Mouse (Mus musculus) gastrocnemius, postnatal 4 days (tissue): Measurements from ENCODE around the gene D17Wsu92e. TPM values are rescaled to one million over a fixed set of nuclear protein-coding genes. Genes with fewer than 3 reads are reported as not detected.
"Not testable (repeated sequence)": the region's sequence is repeated elsewhere in the genome, so short reads cannot be mapped to it uniquely, and the experiment has no call there.

Experiments
- DNase-seq, 2 experiments: peaks; one replicate each; pipeline ENCODE4 v3.0.0; 2021 to 2022; ENCODE audit warnings: low spot score in 2 of 2, mixed read lengths in 2 of 2
- long read RNA-seq, 2 experiments: library from polyadenylated mRNA; stranded (forward); transcript quantifications; one replicate each; pipeline ENCODE4 v2.0.0; 2021
- total RNA-seq, 2 experiments: library from RNA; stranded (reverse); gene quantifications; 2 replicates each; pipeline ENCODE4 v1.2.3; 2021

The D17Wsu92e gene
- total RNA-seq, result 10 to 100 TPM; 69.7 to 74.0 TPM
- long read RNA-seq, experiment 1, transcript D17Wsu92e-203 (5 exons, 3,892 nt), result major isoform, 23 of 70 reads
- long read RNA-seq, experiment 1, transcript D17Wsu92e-202 (5 exons, 3,573 nt), result minor isoform, 11 of 70 reads
- long read RNA-seq, experiment 1, transcript D17Wsu92e-206 (4 exons, 1,348 nt), result minor isoform, 8 of 70 reads
- long read RNA-seq, experiment 1, partial matches to known transcripts, result 26 of 70 reads
- long read RNA-seq, experiment 1, other reads (novel, unspliced or antisense), result 1 of 70 reads
- long read RNA-seq, experiment 2, transcript D17Wsu92e-203 (5 exons, 3,892 nt), result major isoform, 36 of 93 reads
- long read RNA-seq, experiment 2, transcript D17Wsu92e-206 (4 exons, 1,348 nt), result minor isoform, 15 of 93 reads
- long read RNA-seq, experiment 2, transcript D17Wsu92e-202 (5 exons, 3,573 nt), result minor isoform, 17 of 93 reads
- long read RNA-seq, experiment 2, partial matches to known transcripts, result 21 of 93 reads
- long read RNA-seq, experiment 2, other reads (novel, unspliced or antisense), result 3 of 93 reads

GRCm38 (mm10) chr17:27820568-27821406 is at the start of gene D17Wsu92e:
Gene D17Wsu92e (minus strand): TSS chr17:27820648.
- peak; percentile 98 for DNase-seq

DNA sequence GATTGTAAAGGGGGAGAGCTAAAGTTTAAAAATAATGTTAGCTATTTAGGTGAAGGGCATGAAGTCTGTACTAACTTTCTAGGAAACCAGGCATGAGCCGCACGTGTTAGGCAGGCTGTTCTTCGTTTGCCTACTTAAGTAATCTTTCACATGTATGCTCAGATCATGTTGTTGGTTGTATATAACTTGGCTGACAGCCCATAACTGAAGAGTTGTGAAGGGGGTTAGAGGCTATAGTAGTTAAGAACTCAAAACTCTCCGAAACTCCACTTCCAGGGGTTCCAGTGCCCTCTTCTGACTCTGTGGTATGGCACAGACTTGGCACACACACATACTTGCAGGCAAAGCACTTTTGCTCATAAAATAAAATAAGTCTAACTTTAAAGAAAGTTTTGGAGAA is 46.3 kb upstream of the D17Wsu92e start:
- no peak for DNase-seq

DNA sequence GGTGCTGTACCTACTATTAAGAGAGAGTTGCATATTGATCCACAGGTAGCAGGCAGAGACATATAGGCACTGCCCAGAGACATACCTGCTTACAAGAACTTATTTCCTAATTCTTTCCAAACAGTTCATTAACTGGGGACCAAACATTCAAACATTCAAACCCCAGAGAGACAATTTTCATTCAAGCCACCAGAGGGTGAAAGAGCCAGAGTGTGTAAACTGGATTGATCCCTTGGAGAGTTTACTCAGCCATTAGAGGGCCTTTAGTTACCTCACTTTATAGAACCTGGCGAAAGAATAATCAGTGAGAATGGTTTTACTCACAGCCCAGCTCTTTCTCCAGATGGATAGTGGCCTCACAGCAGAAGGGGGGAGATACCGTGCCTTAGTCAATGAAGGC is 45.0 kb upstream of the D17Wsu92e start:
- no peak for DNase-seq

DNA sequence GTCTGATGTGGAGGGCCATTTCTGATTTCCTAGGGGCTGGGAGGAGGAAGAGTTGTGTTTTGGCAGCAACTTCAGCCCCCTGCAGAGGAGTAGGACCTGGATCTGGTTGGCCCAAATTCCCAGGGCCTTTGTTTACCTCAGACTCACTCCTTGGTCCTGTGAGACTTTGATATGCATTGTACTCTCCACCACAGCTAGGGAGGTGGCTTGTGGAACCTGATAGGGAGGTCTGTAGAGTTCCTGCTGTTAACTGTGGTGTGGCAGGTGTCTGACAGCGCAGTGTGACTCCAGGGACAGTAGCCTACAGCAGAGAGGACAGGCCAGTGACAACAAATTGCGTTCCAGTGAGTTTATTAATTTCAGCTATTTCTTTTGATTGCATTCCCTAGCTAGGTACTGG is 38.7 kb upstream of the D17Wsu92e start:
- DNase-seq, result no peak

DNA sequence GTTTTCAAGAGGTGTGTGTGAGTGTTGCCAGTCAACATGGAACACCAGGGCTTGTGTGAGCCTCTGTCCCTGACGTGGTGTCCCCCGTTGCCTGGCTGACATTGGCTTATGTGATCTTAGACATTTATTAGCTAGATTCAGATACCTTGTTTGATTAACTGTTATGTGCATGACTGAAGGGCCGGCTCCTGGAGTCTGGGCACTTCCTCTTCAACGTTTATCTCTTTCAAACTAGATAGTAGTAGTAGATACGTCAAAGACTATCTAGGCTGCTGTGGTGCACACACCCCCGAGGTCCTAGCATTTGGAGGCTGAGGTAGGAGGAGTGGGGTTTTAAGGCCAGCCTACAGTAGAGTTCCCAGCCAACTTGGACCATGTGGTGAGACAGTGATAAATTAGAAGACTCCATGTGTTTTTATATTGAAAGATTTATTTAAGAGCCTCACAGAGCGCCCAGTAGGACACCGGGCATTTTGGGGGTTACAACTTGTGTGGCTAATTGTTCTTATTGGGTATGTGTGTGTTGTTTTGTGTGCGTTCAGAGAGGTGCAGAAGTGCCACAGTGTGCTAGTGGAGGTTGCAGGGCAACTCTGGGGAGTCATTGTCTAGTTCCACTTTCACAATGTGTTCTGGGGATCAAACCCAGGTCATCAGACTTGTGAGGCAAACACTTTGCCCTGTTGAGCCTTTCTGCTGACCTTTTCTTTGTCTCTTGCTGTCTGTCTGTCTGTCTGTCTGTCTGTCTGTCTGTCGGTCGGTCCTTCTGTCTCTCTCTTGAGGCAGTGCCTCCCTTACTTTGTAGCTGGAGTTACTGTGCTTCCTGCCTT is 37.4 kb upstream of the D17Wsu92e start:
- no peak for DNase-seq

GRCm38 (mm10) chr17:27856798-27857648 is 36.6 kb upstream of the D17Wsu92e start:
- peak; percentile 36 to 62 for DNase-seq

GRCm38 (mm10) chr17:27856265-27856797 is 35.9 kb upstream of the D17Wsu92e start, which contains the start of gene Uhrf1bp1:
Gene Uhrf1bp1 (plus strand): TSS chr17:27856441.
- peak; percentile 74 to 86 for DNase-seq

DNA sequence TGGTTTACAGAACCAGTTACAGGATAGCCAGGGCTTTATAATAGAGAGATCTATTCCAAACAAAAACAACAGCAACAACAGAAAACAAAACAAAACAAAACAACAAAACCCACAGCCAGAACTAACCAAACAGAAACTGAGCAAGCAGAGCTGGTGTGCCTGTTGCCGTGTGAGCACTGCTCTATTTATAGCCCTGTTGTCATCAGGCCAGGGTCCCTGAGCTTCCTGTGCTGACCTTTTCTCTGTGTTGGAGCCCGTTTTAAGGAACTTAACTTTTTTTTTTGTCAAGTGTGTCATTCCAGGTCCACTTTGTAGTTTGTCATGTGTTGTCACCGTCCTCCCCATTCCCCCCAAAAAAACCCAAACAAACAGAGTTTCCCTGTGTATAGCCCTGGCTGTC is 30.6 kb upstream of the D17Wsu92e start:
- no peak for DNase-seq

DNA sequence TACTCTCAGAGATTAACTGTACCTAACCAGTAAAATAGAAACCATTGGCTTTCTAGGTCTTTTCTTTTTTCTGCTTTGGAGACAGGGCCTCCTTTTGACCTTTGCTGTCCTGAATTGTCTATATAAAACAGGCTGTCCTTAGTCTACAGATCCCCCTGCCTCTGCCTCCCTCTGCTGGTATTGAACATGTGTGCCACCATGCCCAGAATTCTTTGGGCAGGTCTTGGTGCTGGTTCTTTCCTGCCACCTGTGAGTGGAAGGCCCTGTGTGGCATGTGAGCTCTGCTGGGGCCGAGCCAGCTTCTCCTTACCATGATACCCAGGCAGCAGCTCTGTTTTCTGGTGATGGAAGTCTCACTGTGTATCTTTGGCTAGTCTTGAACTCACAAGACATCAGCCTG is 27.9 kb upstream of the D17Wsu92e start:
- no peak for DNase-seq

- DNase-seq, result peak; percentile 84 to 94
Measured at GRCm38 (mm10) chr17:27839469-27840252, 19.2 kb upstream of the D17Wsu92e start.

GRCm38 (mm10) chr17:27837850-27838249 is 17.4 kb upstream of the D17Wsu92e start, which contains the start of gene Snrpc:
Gene Snrpc (plus strand): TSS chr17:27838150.
- not testable (repeated sequence) for DNase-seq

DNA sequence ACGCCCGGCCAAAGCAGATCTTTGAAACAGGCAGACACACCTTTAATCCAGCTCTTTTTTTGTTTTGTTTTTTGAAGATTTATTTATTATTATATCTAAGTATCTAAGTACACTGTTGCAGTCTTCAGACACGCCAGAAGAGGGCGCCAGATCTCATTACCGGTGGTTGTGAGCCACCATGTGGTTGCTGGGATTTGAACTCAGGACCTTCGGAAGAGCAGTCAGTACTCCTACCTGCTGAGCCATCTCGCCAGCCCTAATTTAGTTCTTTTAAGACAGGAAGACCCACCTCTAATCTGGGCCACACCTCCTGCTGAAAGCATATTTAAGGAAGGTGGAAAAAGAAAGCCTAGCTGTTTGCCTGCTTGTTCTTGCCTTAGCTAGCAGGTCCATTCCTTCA is 10.0 kb upstream of the D17Wsu92e start:
- no peak for DNase-seq

DNA sequence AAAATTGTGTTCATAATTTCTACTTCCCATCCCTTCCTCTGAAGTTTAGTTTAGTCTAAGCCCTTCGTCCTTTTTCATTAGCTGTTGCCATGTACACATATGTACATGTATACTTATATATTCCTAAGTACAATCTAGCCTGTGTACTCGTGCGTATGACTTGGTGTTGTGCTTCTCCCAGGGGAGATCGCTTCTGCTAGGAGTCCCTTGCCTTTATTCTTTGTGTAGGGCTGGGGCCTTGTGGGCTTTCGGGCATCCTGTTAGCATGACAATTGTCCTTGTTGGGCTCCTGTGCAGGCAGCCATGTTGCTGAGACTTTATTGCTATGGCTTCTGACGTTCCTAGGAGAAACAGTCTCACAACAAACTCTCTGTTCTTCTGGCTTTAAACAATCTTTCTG is 7.1 kb upstream of the D17Wsu92e start:
- DNase-seq, result no peak

GRCm38 (mm10) chr17:27826908-27827383 is 6.5 kb upstream of the D17Wsu92e start:
- peak in 1 of 2 experiments; percentile 42 for DNase-seq

GRCm38 (mm10) chr17:27825984-27826905 is 5.8 kb upstream of the D17Wsu92e start:
- DNase-seq, result peak; percentile 22 to 73

GRCm38 (mm10) chr17:27825539-27825938 is 5.1 kb upstream of the D17Wsu92e start:
- no peak for DNase-seq

GRCm38 (mm10) chr17:27824941-27825340 is 4.5 kb upstream of the D17Wsu92e start:
- no peak for DNase-seq
